Mouse (Mus musculus) G1E (cell line): ENCODE data around the gene Cbfa2t3. TPM values are rescaled to one million over a fixed set of nuclear protein-coding genes. Genes with fewer than 3 reads are reported as not detected.
A peak's percentile ranks its signal among the peaks of the same experiment; 100 is the strongest.

ENCODE experiments used
- ATAC-seq: 2 replicates; pipeline ENCODE4 v1.8.0; 2016; ENCODE audit warnings: mild to moderate bottlenecking; ENCODE audit not compliant: insufficient number of reproducible peaks, poor library complexity, low FRiP score, severe bottlenecking; ENCODE audit errors: extremely low read depth
- DNase-seq: peaks from one replicate; pipeline ENCODE4 v3.0.0; 2012; ENCODE audit warnings: low spot score
- H3K27me3 ChIP-seq: 2 replicates; pipeline ENCODE4 v1.6.1; 2012; ENCODE audit warnings: mild to moderate bottlenecking, low read length, inconsistent platforms; ENCODE audit not compliant: insufficient read depth
- H3K36me3 ChIP-seq: replicated peaks from 2 replicates; pipeline ENCODE3; 2012; ENCODE audit warnings: mild to moderate bottlenecking, inconsistent platforms
- H3K4me1 ChIP-seq: 2 replicates; pipeline ENCODE4 v1.6.1; 2012; ENCODE audit warnings: low read depth, low read length, inconsistent platforms, mixed read lengths; ENCODE audit not compliant: insufficient read depth
- H3K4me3 ChIP-seq: 2 replicates; pipeline ENCODE4 v1.5.1; 2012; ENCODE audit warnings: low read depth, mild to moderate bottlenecking, inconsistent platforms, low read length, moderate library complexity, mixed read lengths
- H3K9me3 ChIP-seq: replicated peaks from 2 replicates; pipeline ENCODE4 v1.6.1; 2012; ENCODE audit warnings: inconsistent platforms
- CTCF ChIP-seq: IDR thresholded peaks from 2 replicates; pipeline ENCODE4 v1.5.1; 2012; ENCODE audit warnings: low read depth, low read length, inconsistent platforms, mixed read lengths
- GATA1 ChIP-seq: IDR thresholded peaks from 2 replicates; pipeline ENCODE4 v1.6.1; 2012; ENCODE audit warnings: borderline replicate concordance, low read length, inconsistent platforms, mixed read lengths
- GATA2 ChIP-seq: IDR thresholded peaks from 2 replicates; pipeline ENCODE4 v1.6.1; 2012; ENCODE audit warnings: low read depth, low read length, inconsistent platforms, borderline replicate concordance
- POLR2AphosphoS5 ChIP-seq: IDR thresholded peaks from 2 replicates; pipeline ENCODE4 v1.6.1; 2012; ENCODE audit warnings: low read depth, low read length, inconsistent platforms; ENCODE audit not compliant: insufficient replicate concordance
- TAL1 ChIP-seq: conservative IDR thresholded peaks from 2 replicates; pipeline ENCODE4 v1.6.1; 2012; ENCODE audit warnings: low read depth, low read length, inconsistent platforms, mixed read lengths
- polyA plus RNA-seq: library from polyadenylated mRNA; stranded (reverse); fragments of >175 nt; gene quantifications from 2 replicates; pipeline ENCODE4 v1.2.3, GENCODE M21; 2012
- total RNA-seq, 2 experiments: library from RNA; stranded (forward) in 1 of 2; stranded (reverse) in 1 of 2; fragments of 200-1000 nt in 1 of 2; fragments of >200 nt in 1 of 2; fragmentation: Nextera tagmentation in 1 of 2; gene quantifications; 2 replicates each; pipeline ENCODE4 v1.2.3; 2014 to 2017

Gene Cbfa2t3
- 99.0 and 106 TPM in 2 replicates for total RNA-seq (2014; fragmentation: Nextera tagmentation)
- 18.8 and 19.9 TPM in 2 replicates for total RNA-seq (2017)
- 287 TPM in 2 replicates for polyA plus RNA-seq

DNA sequence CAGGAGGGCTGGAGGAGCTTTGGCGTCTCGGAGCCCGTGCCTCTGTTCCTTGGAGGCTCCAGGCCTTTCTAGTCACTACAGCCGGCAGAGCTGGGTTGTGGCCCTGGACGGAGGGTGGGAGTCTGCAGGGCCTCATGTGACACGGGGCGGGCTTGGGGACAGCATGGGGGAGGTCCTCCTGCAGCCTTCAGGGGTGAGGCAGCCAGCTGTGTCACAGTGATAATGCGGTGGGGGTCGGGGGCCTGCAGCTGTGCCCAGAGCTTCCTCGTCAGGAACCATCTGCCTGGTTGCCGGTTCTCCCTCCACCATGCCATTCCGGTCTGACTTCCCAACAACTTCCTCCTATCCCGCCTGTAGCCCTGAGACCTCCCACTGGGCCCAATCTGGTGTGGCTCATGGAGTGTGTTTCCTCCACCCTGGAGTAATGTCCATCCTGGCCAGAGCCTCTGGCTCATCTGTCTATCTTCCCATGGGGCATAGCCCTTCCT lies at the start of gene Cbfa2t3:
TSS of gene Cbfa2t3 (minus strand) at position 105 of the 488 bp plus-strand sequence.
- peak within 1 kb of the TSS; percentile 77 for H3K4me3 ChIP-seq
- no peaks in the 10 kb centered on the region for H3K27me3 ChIP-seq
- TF ChIP-seq TAL1 (peak; percentile 92), GATA2 (no peak)
- H3K4me1 ChIP-seq: peaks cover 96% of the 10 kb centered on the region
- ATAC-seq: peak; percentile 55
- DNase-seq: peak; percentile 78
- no peaks in the 10 kb centered on the region for H3K9me3 ChIP-seq
- H3K36me3 ChIP-seq: peaks cover 43% of the 10 kb centered on the region

DNA sequence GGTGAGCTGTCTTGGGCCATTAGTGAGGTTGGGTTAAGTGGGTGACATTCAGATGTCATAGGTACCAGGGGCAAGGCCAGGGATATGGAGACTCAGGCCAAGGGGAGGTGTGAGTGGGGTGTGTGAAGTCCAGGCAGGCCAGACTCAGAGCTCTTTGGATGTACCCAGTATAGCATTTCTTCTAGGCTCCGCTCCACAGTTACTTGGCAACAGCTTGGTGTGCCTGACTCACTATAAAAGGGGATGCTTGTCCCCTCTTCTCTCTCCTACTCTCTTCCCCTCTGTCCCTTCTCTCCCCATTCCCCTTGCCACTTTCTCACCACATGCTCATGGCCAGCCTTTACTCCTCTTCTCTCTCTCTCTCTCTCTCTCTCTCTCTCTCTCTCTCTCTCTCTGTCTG lies 48.9 kb upstream of the Cbfa2t3 start:
- Histone ChIP-seq H3K36me3 (no peaks in the 10 kb centered on the region), H3K27me3 (peaks cover 98% of the 10 kb centered on the region), H3K9me3 (no peaks in the 10 kb centered on the region), H3K4me3 (no peak overlapping the region), H3K4me1 (peaks cover 12% of the 10 kb centered on the region)
- TF ChIP-seq GATA2 (no peak), GATA1 (no peak), CTCF (no peak), TAL1 (no peak), POLR2AphosphoS5 (no peak)
- ATAC-seq (no peak), DNase-seq (no peak)

DNA sequence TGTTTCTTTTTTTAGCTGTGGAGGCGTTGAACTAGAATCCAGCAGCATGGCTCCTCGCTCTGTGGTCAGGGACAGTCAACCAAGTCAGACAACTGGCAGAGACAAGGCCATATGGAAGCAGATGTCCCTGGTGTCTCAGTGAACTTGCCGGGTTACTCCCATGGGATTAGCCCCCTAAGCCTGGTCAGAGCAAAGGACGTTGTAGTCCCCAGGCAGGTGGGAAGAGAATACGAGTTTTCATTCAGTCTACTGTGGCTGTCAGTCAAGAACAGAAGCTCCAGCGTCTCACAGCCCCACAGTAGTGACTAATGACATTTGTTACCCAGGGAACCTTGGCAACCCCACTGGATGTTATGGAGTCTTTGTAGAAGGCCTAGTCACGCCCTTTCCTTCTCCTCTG lies 47.5 kb upstream of the Cbfa2t3 start:
- Histone ChIP-seq H3K4me3 (no peak overlapping the region), H3K36me3 (no peaks in the 10 kb centered on the region), H3K27me3 (peaks cover 98% of the 10 kb centered on the region), H3K4me1 (peaks cover 12% of the 10 kb centered on the region), H3K9me3 (no peaks in the 10 kb centered on the region)
- DNase-seq (no peak), ATAC-seq (no peak)
- TF ChIP-seq POLR2AphosphoS5: no peak
- TF ChIP-seq CTCF: no peak
- no peak for TF ChIP-seq TAL1
- no peak for TF ChIP-seq GATA1
- no peak for TF ChIP-seq GATA2

DNA sequence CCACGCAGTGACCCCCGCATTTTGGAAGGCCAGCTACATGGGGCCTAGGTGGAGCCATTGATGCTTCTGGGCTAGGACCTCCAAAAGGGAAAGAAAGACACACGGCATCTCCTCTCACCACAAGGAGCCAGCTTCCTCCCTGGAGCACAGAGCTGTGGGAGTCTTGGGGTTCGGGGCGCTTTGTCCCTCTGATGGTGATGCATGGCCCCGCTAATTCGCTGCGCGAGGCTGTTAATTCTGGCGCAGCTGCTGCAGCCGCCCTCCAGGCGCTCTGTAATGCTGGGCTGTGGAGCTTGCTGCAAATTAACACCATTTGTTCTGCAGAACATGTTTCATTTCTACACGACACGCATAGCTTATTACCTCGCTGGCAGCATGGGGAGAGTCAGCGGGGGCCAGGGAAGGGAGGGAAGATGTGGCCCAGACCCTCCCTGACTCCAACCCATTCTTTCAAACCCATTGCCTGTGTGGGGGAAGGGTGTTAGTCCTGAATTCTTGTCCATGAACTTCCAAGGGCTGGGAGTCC lies 46.9 kb upstream of the Cbfa2t3 start:
- Histone ChIP-seq H3K4me1 (peaks cover 12% of the 10 kb centered on the region), H3K27me3 (peaks cover 98% of the 10 kb centered on the region), H3K4me3 (no peak overlapping the region), H3K36me3 (no peaks in the 10 kb centered on the region), H3K9me3 (no peaks in the 10 kb centered on the region)
- no peak for ATAC-seq
- DNase-seq: no peak
- TF ChIP-seq CTCF (no peak), GATA2 (no peak), POLR2AphosphoS5 (no peak), GATA1 (no peak), TAL1 (no peak)

DNA sequence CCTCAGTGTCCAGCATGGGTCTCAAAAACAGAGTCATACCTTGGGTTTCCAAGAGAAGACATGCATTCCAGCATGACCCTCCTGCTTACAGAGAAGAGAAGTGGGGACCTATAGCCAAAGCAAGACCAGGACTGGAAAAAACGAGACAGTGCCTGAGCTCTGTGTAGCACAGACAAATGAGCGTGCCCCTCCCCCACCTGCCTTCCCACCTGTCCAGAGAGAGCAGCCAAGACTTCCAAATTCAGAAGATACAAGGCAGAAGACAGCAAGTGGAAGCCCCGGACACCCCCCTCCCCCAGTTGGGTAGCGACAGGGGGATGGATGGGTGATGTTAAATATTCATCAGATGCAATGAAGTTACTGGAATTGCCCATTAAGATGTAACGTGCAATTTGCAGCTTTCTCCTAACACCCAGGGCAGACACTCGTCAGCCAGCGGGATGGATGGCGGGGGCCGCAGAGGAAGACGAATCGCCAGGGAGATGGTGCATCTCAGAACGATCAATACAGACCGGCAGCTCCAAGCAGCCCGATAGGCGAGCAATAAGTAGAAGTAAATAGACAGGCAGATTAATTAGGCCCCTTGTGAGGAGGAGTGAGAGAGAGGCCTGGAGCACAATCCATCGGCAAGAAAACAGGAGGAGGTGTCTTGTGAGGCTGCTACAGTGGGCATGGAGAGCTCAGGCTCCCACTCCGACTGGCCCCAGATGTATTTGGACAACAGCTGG lies 46.3 kb upstream of the Cbfa2t3 start:
- TF ChIP-seq GATA1: no peak
- TF ChIP-seq GATA2: no peak
- TF ChIP-seq POLR2AphosphoS5: no peak
- no peak for TF ChIP-seq CTCF
- no peak for TF ChIP-seq TAL1
- Histone ChIP-seq H3K27me3 (peaks cover 98% of the 10 kb centered on the region), H3K36me3 (no peaks in the 10 kb centered on the region), H3K4me3 (no peak overlapping the region), H3K9me3 (no peaks in the 10 kb centered on the region), H3K4me1 (peaks cover 18% of the 10 kb centered on the region)
- no peak for DNase-seq
- ATAC-seq: no peak

DNA sequence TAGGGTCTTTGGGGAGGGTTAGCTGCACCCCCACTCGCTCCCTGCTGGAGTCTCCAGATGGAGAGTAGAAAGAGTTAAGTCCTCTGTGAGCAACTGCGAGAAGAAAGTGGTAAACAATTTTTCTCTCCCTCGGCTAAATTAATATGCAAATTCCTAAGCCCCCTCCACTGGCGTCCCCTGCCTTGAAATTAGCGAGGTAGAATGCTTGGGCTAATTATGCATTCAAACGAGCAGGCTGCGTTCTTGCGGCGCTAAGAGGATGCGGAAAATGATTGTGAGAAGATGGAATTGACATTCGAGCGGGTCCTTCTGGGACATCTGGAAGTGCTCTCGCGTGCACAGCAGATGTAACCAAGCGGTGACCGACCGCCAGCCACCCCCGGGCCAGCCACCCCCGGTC lies 43.6 kb upstream of the Cbfa2t3 start:
- peaks cover 98% of the 10 kb centered on the region for H3K27me3 ChIP-seq
- H3K4me3 ChIP-seq: no peak overlapping the region
- H3K9me3 ChIP-seq: no peaks in the 10 kb centered on the region
- peaks cover 32% of the 10 kb centered on the region for H3K4me1 ChIP-seq
- DNase-seq: no peak
- no peaks in the 10 kb centered on the region for H3K36me3 ChIP-seq
- ATAC-seq: no peak
- TF ChIP-seq GATA2 (no peak), POLR2AphosphoS5 (no peak), CTCF (no peak), GATA1 (no peak), TAL1 (no peak)
